Mouse (Mus musculus): ENCODE measurements at regions not wholly inside any gene's neighbourhood (a gene's known extent, or its start where the extent isn't known, plus 50 kb on each side); places are given as distances from the start of the nearest gene placed in this dataset.

GRCm38 (mm10) chr14:99635556-99636150 is 337.2 kb downstream of the Klf5 start:
- no peak for TF ChIP-seq CTCF (IDR thresholded peaks at IDR 0.05; ENCODE audit: low read depth)
- no peak for TF ChIP-seq EP300 (IDR thresholded peaks at IDR 0.05; ENCODE audit: low read depth)

Data from liver, postnatal 0 days (tissue).